Mouse (Mus musculus): Measurements from ENCODE around the gene Clec3b. TPM values are rescaled to one million over a fixed set of nuclear protein-coding genes. Genes with fewer than 3 reads are reported as not detected.
A peak's percentile ranks its signal among the peaks of the same experiment; 100 is the strongest.

The Clec3b gene
- polyA plus RNA-seq, 1 experiment from 2014 or later: 13.9 TPM

DNA sequence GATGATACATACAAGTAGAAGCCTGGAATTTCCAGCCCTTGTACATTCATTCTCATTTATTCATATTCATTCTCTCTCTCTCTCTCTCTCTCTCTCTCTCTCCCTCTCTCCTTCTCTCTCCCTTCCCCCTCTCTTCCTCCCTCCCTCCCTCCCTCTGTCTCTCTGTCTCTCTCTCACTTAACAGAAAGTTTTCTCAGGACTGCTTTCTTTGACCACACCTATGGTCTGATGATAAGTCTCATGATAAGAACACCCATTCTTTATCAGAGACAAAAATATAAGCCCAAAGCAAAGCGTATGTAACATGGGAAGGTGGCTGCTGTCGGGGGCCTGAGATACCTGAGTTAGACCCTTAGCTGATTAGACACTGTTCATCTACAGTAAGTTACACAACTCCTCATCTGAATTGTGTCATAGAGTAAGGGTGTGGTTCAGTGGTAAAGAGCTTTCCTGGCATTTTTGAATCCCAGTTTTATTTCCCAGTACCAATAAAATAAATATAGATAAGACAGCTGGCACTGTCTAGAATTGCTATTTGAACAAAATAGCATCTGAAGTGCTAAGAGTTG, 26.2 kb upstream of the Clec3b start:
- no peaks in the 10 kb centered on the region for H3K9me3 ChIP-seq (ENCODE audit: control insufficient read depth, low read length)
- H3K4me3 ChIP-seq (ENCODE audit: low read depth, low read length): no peak overlapping the region
- DNase-seq (ENCODE audit: low spot score): no peak
- WGBS: 54% methylated on average over 2 of the region's 2 CpGs
- H3K27me3 ChIP-seq (ENCODE audit: control insufficient read depth, insufficient read depth, low read length): no peaks in the 10 kb centered on the region
- no peaks in the 10 kb centered on the region for H3K4me1 ChIP-seq (replicated peaks; ENCODE audit: control insufficient read depth, insufficient read depth)
- H3K9ac ChIP-seq (ENCODE audit: low read length): no peak overlapping the region
- TF ChIP-seq EP300 (optimal IDR thresholded peaks at IDR 0.05): no peak
- no peak for TF ChIP-seq CTCF (IDR thresholded peaks at IDR 0.05; ENCODE audit: low read depth)
- no peak overlapping the region for H3K4me2 ChIP-seq (replicated peaks; ENCODE audit: low read depth)
- peaks cover 30% of the 10 kb centered on the region for H3K36me3 ChIP-seq (ENCODE audit: control insufficient read depth, insufficient read depth, low read length)
- peak overlapping the region; percentile 79 for H3K27ac ChIP-seq (replicated peaks)
- ATAC-seq (ENCODE audit: low FRiP score, low TSS enrichment): no peak; the same call in 1 of the 2 replicates

DNA sequence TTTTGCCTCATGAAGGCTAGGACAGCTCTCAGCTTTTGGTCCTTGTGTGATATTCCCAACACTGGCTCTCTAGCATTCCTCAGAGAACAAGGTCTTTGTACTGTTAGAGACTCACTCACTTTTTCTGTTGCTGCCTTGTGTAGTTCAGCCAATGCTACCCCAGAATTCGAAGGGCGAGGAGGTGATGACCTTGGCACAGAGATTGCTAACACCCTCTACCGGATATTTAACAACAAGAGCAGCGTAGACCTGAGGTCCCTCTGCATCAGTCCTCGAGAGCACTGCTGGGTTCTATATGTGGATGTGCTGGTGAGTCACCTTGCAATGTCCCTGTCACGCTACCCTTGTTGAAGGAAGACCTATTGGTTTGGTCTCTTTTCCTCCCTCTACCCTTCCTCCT, 23.1 kb upstream of the Clec3b start:
- H3K4me3 ChIP-seq (ENCODE audit: low read depth, low read length): no peak overlapping the region
- no peak for ATAC-seq (ENCODE audit: low FRiP score, low TSS enrichment)
- no peak overlapping the region for H3K27ac ChIP-seq (replicated peaks)
- H3K4me2 ChIP-seq (replicated peaks; ENCODE audit: low read depth): no peak overlapping the region
- 92% methylated on average over 6 of the region's 6 CpGs for WGBS
- H3K4me1 ChIP-seq (replicated peaks; ENCODE audit: control insufficient read depth, insufficient read depth): no peaks in the 10 kb centered on the region
- DNase-seq (ENCODE audit: low spot score): no peak
- peaks cover 41% of the 10 kb centered on the region for H3K36me3 ChIP-seq (ENCODE audit: control insufficient read depth, insufficient read depth, low read length)
- H3K9ac ChIP-seq (ENCODE audit: low read length): no peak overlapping the region
- H3K27me3 ChIP-seq (ENCODE audit: control insufficient read depth, insufficient read depth, low read length): no peaks in the 10 kb centered on the region
- H3K9me3 ChIP-seq (ENCODE audit: control insufficient read depth, low read length): no peaks in the 10 kb centered on the region
- TF ChIP-seq CTCF (IDR thresholded peaks at IDR 0.05; ENCODE audit: low read depth): no peak
- TF ChIP-seq EP300 (optimal IDR thresholded peaks at IDR 0.05): no peak

DNA sequence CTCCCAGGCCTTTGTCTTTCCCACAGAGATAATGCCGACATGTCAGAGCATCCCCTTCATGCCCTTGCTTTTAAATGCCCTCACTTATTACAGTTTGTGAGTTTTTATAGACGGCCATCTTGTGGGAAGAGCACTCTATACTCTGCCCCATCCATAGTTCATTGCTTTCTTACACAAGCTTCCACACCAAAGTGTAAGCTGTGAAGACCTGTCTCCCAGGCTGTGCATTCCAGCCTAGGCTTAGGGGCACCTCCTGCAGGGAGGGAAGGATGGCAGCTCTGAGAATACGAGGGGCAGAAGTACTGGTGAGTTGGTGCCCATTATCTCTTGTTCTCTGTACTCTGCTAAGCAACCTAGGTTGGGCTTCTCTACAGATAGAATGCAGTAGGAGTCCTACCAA, 17.8 kb upstream of the Clec3b start:
- no peak overlapping the region for H3K9ac ChIP-seq (ENCODE audit: low read length)
- no peaks in the 10 kb centered on the region for H3K4me1 ChIP-seq (replicated peaks; ENCODE audit: control insufficient read depth, insufficient read depth)
- no peaks in the 10 kb centered on the region for H3K27me3 ChIP-seq (ENCODE audit: control insufficient read depth, insufficient read depth, low read length)
- 92% methylated on average over 3 of the region's 3 CpGs for WGBS
- no peak overlapping the region for H3K27ac ChIP-seq (replicated peaks)
- no peak overlapping the region for H3K4me2 ChIP-seq (replicated peaks; ENCODE audit: low read depth)
- H3K4me3 ChIP-seq (ENCODE audit: low read depth, low read length): no peak overlapping the region
- TF ChIP-seq CTCF (IDR thresholded peaks at IDR 0.05; ENCODE audit: low read depth): no peak
- TF ChIP-seq EP300 (optimal IDR thresholded peaks at IDR 0.05): no peak
- DNase-seq (ENCODE audit: low spot score): no peak
- ATAC-seq (ENCODE audit: low FRiP score, low TSS enrichment): no peak
- H3K9me3 ChIP-seq (ENCODE audit: control insufficient read depth, low read length): no peaks in the 10 kb centered on the region
- peaks cover 44% of the 10 kb centered on the region for H3K36me3 ChIP-seq (ENCODE audit: control insufficient read depth, insufficient read depth, low read length)

DNA sequence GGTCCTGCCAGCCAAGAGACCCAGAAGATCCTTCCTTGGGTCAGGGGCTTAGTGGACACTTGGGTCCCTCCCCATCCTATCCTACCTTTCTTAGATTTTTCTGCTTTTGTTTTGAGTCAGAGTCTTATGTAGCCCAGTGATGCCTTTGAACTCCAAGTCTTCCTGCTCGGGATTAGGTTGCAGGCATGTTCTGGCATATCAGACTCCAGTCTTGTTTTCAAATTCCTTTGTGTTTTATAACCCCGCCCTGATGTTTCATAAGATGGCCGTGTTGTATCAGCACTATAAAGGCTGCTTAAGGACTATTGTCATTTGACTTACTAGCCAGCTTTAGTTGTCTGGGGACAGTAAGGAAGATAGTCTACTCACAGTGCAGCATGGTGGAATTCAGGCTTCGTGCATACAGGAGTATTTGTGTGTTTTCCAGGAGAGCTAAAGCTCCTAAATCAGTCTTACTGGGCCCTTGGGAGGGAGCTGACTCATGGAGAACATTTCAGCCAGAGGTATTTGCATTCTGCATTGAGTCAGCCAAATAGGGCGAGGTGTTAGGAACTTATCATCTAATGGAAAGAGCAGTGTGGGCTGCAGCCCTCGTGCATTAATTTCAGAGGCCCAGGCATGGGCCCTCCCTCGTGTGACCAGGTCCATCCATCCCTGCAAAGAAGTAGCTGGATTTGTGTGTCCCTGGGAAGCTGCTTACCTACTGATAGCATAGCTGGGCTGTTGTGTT, 13.6 kb upstream of the Clec3b start:
- peak; percentile 67 for ATAC-seq (ENCODE audit: low FRiP score, low TSS enrichment)
- 42% methylated on average over 7 of the region's 7 CpGs for WGBS
- Histone ChIP-seq H3K27ac (replicated peaks) (peak overlapping the region; percentile 82), H3K9me3 (ENCODE audit: control insufficient read depth, low read length) (no peaks in the 10 kb centered on the region), H3K36me3 (ENCODE audit: control insufficient read depth, insufficient read depth, low read length) (peaks cover 27% of the 10 kb centered on the region), H3K4me1 (replicated peaks; ENCODE audit: control insufficient read depth, insufficient read depth) (0 out of 2 replicates have a peak, but pooled peaks cover 3% of the 10 kb centered on the region), H3K27me3 (ENCODE audit: control insufficient read depth, insufficient read depth, low read length) (no peaks in the 10 kb centered on the region), H3K9ac (ENCODE audit: low read length) (no peak overlapping the region), H3K4me2 (replicated peaks; ENCODE audit: low read depth) (no peak overlapping the region), H3K4me3 (ENCODE audit: low read depth, low read length) (no peak overlapping the region)
- DNase-seq (ENCODE audit: low spot score): peak; percentile 34
- TF ChIP-seq EP300 (optimal IDR thresholded peaks at IDR 0.05) (peak; percentile 35), CTCF (IDR thresholded peaks at IDR 0.05; ENCODE audit: low read depth) (no peak)

DNA sequence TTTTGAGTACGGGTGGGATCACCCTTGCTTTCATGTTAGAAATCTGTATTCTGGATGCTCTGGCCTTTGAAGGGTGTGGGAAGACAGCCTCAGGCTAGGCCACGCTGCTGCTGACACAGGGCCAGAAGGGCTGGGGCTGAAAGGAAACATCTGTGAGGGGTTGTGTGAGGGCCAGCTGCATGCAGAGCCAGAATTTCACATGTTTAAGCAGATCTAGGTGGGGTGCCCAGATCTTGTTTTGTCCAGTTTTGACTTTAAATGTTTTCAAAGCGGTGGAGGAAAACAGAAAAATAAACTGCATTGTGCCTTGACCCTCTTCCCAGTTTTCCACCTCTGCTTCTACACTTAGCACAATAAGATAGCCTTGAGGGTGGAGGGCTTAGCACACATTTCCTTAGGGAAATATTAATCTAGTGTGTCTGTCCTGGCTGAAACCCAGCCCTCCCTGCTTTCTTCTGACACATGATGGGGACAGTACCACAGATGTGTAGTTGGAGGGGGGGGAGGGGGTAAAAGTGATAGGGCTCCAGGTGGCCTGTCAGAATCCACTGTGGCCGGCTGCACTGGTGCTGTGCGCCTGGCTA, 11.8 kb upstream of the Clec3b start:
- DNase-seq (ENCODE audit: low spot score) (peak; percentile 40), ATAC-seq (ENCODE audit: low FRiP score, low TSS enrichment) (peak; percentile 67; the same call in 1 of the 2 replicates)
- 50% methylated on average over 5 of the region's 5 CpGs for WGBS
- 0 out of 2 replicates have a peak, but pooled peaks cover 3% of the 10 kb centered on the region for H3K4me1 ChIP-seq (replicated peaks; ENCODE audit: control insufficient read depth, insufficient read depth)
- no peak overlapping the region for H3K4me2 ChIP-seq (replicated peaks; ENCODE audit: low read depth)
- TF ChIP-seq CTCF (IDR thresholded peaks at IDR 0.05; ENCODE audit: low read depth): no peak
- peak; percentile 48 for TF ChIP-seq EP300 (optimal IDR thresholded peaks at IDR 0.05)
- no peaks in the 10 kb centered on the region for H3K27me3 ChIP-seq (ENCODE audit: control insufficient read depth, insufficient read depth, low read length)
- H3K36me3 ChIP-seq (ENCODE audit: control insufficient read depth, insufficient read depth, low read length): peaks cover 14% of the 10 kb centered on the region
- no peak overlapping the region for H3K4me3 ChIP-seq (ENCODE audit: low read depth, low read length)
- H3K9me3 ChIP-seq (ENCODE audit: control insufficient read depth, low read length): no peaks in the 10 kb centered on the region
- H3K9ac ChIP-seq (ENCODE audit: low read length): no peak overlapping the region
- H3K27ac ChIP-seq (replicated peaks): peak overlapping the region; percentile 82

Data from stomach, postnatal 0 days (tissue).